Mouse (Mus musculus): ENCODE data around the gene Tcerg1l. TPM values are rescaled to one million over a fixed set of nuclear protein-coding genes. Genes with fewer than 3 reads are reported as not detected.

Gene Tcerg1l
- polyA plus RNA-seq, 1 experiment from 2014 or later = 0.05 TPM

DNA sequence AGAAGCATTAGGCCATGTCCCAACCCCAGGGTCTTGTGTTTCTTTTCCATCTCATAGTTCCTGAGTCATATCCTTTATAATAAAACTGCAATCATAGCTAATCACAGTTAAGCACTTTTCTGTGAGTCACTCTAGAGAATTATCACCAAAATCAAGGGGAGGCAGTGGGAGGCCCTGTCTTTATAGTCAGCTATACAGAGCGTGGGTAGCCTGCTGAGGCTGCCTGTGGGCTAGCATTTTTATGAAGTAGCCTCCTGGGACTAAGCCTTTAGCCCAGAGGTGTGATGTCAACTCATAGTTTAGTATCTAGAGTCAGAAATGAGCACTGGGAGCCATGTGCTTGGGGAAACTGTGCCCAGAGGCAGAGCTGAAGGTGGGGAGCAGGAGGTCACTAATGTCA is 122.3 kb downstream of the Tcerg1l start:
- H3K9me3 ChIP-seq (replicated peaks) = no peaks in the 10 kb centered on the region
- H3K27me3 ChIP-seq = no peaks in the 10 kb centered on the region
- no peaks in the 10 kb centered on the region for H3K36me3 ChIP-seq
- H3K27ac ChIP-seq = no peak overlapping the region
- no peak overlapping the region for H3K4me2 ChIP-seq
- 47% methylated on average over 1 of the region's 1 CpGs for WGBS (ENCODE audit: insufficient replicate concordance)
- no peak for DNase-seq
- no peaks in the 10 kb centered on the region for H3K4me1 ChIP-seq (replicated peaks)
- H3K9ac ChIP-seq = no peak overlapping the region
- no peak overlapping the region for H3K4me3 ChIP-seq (replicated peaks)
- ATAC-seq (ENCODE audit: low read depth) = no peak

- no peaks in the 10 kb centered on the region for H3K9me3 ChIP-seq (replicated peaks)
- no peak overlapping the region for H3K4me2 ChIP-seq
- H3K27me3 ChIP-seq = no peaks in the 10 kb centered on the region
- H3K4me1 ChIP-seq (replicated peaks) = no peaks in the 10 kb centered on the region
- WGBS (ENCODE audit: insufficient replicate concordance) = 82% methylated on average over 7 of the region's 7 CpGs
- no peaks in the 10 kb centered on the region for H3K36me3 ChIP-seq
- no peak overlapping the region for H3K27ac ChIP-seq
- no peak overlapping the region for H3K9ac ChIP-seq
- H3K4me3 ChIP-seq (replicated peaks) = no peak overlapping the region
- ATAC-seq (ENCODE audit: low read depth) (no peak), DNase-seq (no peak)
Measured at GRCm38 (mm10) chr7:138271328-138271727, 126.2 kb downstream of the Tcerg1l start.

DNA sequence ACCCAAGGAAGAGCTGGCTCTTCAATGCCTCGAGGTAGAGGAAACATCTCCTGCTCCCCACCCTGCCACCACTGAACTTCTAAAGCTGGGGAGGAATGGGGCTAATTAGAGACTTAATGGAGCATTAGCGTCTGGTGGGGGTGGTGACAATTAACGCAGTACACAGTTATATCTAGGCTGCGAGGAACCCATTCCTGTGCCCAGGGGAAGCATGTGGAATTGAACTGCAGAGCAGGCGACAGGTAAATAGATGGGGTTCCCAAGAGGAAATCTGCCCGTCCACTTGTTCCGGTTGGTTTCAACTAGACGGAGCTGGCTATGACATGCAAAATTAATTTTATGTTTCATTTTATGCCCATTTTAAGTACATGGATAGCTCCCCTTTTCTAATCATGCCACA is 128.1 kb downstream of the Tcerg1l start:
- Histone ChIP-seq H3K27ac (no peak overlapping the region), H3K27me3 (no peaks in the 10 kb centered on the region), H3K4me2 (no peak overlapping the region), H3K4me3 (replicated peaks) (no peak overlapping the region), H3K9me3 (replicated peaks) (no peaks in the 10 kb centered on the region), H3K4me1 (replicated peaks) (no peaks in the 10 kb centered on the region), H3K9ac (no peak overlapping the region), H3K36me3 (no peaks in the 10 kb centered on the region)
- DNase-seq = no peak
- ATAC-seq (ENCODE audit: low read depth) = no peak
- WGBS (ENCODE audit: insufficient replicate concordance) = 74% methylated on average over 8 of the region's 8 CpGs

GRCm38 (mm10) chr7:138267976-138268646 is 129.4 kb downstream of the Tcerg1l start:
- WGBS (ENCODE audit: insufficient replicate concordance) = 65% methylated on average over 5 of the region's 5 CpGs
- no peak overlapping the region for H3K4me3 ChIP-seq (replicated peaks)
- no peak overlapping the region for H3K4me2 ChIP-seq
- H3K9me3 ChIP-seq (replicated peaks) = no peaks in the 10 kb centered on the region
- H3K4me1 ChIP-seq (replicated peaks) = no peaks in the 10 kb centered on the region
- H3K36me3 ChIP-seq = no peaks in the 10 kb centered on the region
- no peaks in the 10 kb centered on the region for H3K27me3 ChIP-seq
- no peak overlapping the region for H3K27ac ChIP-seq
- H3K9ac ChIP-seq = no peak overlapping the region
- DNase-seq (no peak), ATAC-seq (ENCODE audit: low read depth) (no peak)

DNA sequence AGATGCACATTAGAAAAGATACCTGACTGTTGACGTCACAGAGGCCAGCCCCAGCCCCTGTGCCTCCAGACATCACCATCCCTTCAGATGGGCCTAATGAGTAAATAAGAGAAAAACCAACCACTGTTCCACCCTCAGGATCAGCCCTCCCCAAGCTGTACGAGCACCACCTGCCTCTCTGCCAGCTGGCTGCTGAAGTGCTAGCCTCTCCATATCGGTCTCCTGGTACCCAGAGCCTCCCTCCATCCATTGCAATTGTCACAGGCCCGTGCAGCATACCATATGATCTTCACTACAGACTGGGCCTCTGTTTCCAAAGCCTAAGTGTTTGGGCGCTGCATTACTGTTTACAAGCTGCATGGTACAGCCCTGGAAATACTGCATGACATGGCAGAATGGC is 148.9 kb downstream of the Tcerg1l start:
- H3K9ac ChIP-seq = no peak overlapping the region
- H3K36me3 ChIP-seq = no peaks in the 10 kb centered on the region
- WGBS (ENCODE audit: insufficient replicate concordance) = 47% methylated on average over 5 of the region's 5 CpGs
- H3K4me1 ChIP-seq (replicated peaks) = no peaks in the 10 kb centered on the region
- no peak for ATAC-seq (ENCODE audit: low read depth)
- no peak overlapping the region for H3K4me3 ChIP-seq (replicated peaks)
- no peaks in the 10 kb centered on the region for H3K27me3 ChIP-seq
- no peak for DNase-seq
- H3K9me3 ChIP-seq (replicated peaks) = no peaks in the 10 kb centered on the region
- no peak overlapping the region for H3K27ac ChIP-seq
- H3K4me2 ChIP-seq = no peak overlapping the region

- no peak for ATAC-seq (ENCODE audit: low read depth)
- Histone ChIP-seq H3K27me3 (no peaks in the 10 kb centered on the region), H3K4me3 (replicated peaks) (no peak overlapping the region), H3K4me2 (no peak overlapping the region), H3K4me1 (replicated peaks) (no peaks in the 10 kb centered on the region), H3K36me3 (no peaks in the 10 kb centered on the region), H3K9ac (no peak overlapping the region), H3K27ac (no peak overlapping the region), H3K9me3 (replicated peaks) (no peaks in the 10 kb centered on the region)
- no peak for DNase-seq
- 55% methylated on average over 3 of the region's 3 CpGs for WGBS (ENCODE audit: insufficient replicate concordance)
Measured at GRCm38 (mm10) chr7:138248176-138248575, 149.4 kb downstream of the Tcerg1l start.

DNA sequence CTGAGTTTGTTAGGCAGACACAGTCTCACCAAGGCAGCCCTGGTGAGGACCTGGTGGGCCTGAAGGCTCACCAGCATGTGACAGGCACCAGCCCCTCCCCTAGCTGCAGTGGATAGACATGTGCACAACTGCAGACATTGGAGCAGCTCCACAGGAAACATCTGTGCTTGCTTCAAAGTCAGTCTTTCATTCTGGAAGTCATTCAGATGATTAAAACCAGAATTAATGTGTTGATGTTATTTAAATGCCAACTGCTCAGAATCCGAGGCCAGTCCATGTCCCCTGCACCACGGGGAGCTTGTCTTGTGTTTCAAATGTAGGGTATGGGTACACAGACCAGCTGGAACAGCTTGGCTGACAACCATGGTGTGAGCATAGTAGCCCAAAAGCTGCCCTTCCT is 150.8 kb downstream of the Tcerg1l start:
- DNase-seq = no peak
- H3K27ac ChIP-seq = no peak overlapping the region
- WGBS (ENCODE audit: insufficient replicate concordance) = 25% methylated on average over 2 of the region's 2 CpGs
- H3K36me3 ChIP-seq = no peaks in the 10 kb centered on the region
- H3K27me3 ChIP-seq = no peaks in the 10 kb centered on the region
- no peaks in the 10 kb centered on the region for H3K4me1 ChIP-seq (replicated peaks)
- H3K4me2 ChIP-seq = no peak overlapping the region
- no peak for ATAC-seq (ENCODE audit: low read depth)
- no peak overlapping the region for H3K9ac ChIP-seq
- no peaks in the 10 kb centered on the region for H3K9me3 ChIP-seq (replicated peaks)
- H3K4me3 ChIP-seq (replicated peaks) = no peak overlapping the region

DNA sequence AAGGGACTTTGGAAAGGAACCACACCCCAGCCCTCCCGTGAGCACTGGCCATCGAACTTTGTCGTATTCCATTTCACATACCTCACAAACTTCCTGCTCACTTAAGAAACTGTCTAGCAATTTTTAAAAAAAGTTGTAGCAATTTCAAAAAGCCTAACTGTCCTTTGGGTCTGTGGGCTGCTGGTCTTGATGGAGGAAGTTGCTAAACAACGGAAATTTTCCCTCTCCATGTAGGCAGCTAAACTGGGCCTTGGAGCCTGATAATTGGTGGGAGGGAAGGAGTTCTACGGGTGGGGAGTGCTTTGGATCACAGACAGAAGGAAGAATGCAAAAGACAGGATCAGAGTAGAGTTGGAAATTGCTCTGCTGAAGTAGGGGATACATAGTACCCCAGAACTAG is 155.3 kb downstream of the Tcerg1l start:
- Histone ChIP-seq H3K4me2 (no peak overlapping the region), H3K9ac (no peak overlapping the region), H3K9me3 (replicated peaks) (no peaks in the 10 kb centered on the region), H3K27me3 (no peaks in the 10 kb centered on the region), H3K4me3 (replicated peaks) (no peak overlapping the region), H3K36me3 (no peaks in the 10 kb centered on the region), H3K4me1 (replicated peaks) (no peaks in the 10 kb centered on the region), H3K27ac (no peak overlapping the region)
- 51% methylated on average over 5 of the region's 5 CpGs for whole genome bisulfite sequencing (ENCODE audit: insufficient replicate concordance)
- no peak for ATAC-seq (ENCODE audit: low read depth)
- DNase-seq = no peak

DNA sequence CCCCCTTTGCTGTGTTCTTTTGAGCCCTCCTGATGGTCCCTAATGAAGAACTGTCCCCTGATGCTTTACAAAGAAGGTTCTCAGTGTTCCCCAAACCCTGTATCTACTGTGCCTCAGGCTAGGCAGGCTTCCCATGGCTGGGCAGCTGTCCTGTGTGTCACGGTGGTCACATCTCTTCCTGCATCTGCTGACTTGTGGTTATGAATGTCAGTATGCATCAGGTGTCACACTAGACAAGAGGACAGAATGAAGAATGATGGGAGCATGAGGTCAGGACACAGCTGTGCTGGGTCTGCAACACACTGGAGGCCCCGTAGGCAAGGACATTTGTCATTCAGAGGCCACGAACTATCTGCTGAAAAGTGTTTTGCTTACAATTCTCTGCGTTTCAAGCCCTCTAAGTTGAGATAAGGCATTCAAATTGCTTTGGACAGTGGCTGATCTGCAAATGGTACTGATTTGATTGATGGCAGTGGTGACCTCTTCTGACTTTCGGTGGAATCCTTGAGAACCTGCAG is 159.8 kb downstream of the Tcerg1l start:
- H3K27me3 ChIP-seq = no peaks in the 10 kb centered on the region
- H3K4me3 ChIP-seq (replicated peaks) = no peak overlapping the region
- ATAC-seq (ENCODE audit: low read depth) (no peak), DNase-seq (no peak)
- H3K4me2 ChIP-seq = no peak overlapping the region
- no peaks in the 10 kb centered on the region for H3K9me3 ChIP-seq (replicated peaks)
- H3K9ac ChIP-seq = no peak overlapping the region
- H3K36me3 ChIP-seq = no peaks in the 10 kb centered on the region
- 20% methylated on average over 5 of the region's 5 CpGs for WGBS (ENCODE audit: insufficient replicate concordance)
- no peak overlapping the region for H3K27ac ChIP-seq
- no peaks in the 10 kb centered on the region for H3K4me1 ChIP-seq (replicated peaks)

GRCm38 (mm10) chr7:138224252-138224651 is 173.3 kb downstream of the Tcerg1l start:
- ATAC-seq (ENCODE audit: low read depth) (no peak), DNase-seq (no peak)
- Histone ChIP-seq H3K36me3 (no peaks in the 10 kb centered on the region), H3K27me3 (no peaks in the 10 kb centered on the region), H3K9me3 (replicated peaks) (no peaks in the 10 kb centered on the region), H3K9ac (no peak overlapping the region), H3K4me3 (replicated peaks) (no peak overlapping the region), H3K27ac (no peak overlapping the region), H3K4me1 (replicated peaks) (no peaks in the 10 kb centered on the region), H3K4me2 (no peak overlapping the region)
- WGBS (ENCODE audit: insufficient replicate concordance) = 39% methylated on average over 3 of the region's 3 CpGs

- DNase-seq (no peak), ATAC-seq (ENCODE audit: low read depth) (no peak)
- Histone ChIP-seq H3K4me2 (no peak overlapping the region), H3K9me3 (replicated peaks) (no peaks in the 10 kb centered on the region), H3K4me3 (replicated peaks) (no peak overlapping the region), H3K27ac (no peak overlapping the region), H3K4me1 (replicated peaks) (no peaks in the 10 kb centered on the region), H3K9ac (no peak overlapping the region), H3K27me3 (no peaks in the 10 kb centered on the region), H3K36me3 (no peaks in the 10 kb centered on the region)
- 50% methylated on average over 4 of the region's 4 CpGs for WGBS (ENCODE audit: insufficient replicate concordance)
Measured at GRCm38 (mm10) chr7:138222951-138223350, 174.6 kb downstream of the Tcerg1l start.

DNA sequence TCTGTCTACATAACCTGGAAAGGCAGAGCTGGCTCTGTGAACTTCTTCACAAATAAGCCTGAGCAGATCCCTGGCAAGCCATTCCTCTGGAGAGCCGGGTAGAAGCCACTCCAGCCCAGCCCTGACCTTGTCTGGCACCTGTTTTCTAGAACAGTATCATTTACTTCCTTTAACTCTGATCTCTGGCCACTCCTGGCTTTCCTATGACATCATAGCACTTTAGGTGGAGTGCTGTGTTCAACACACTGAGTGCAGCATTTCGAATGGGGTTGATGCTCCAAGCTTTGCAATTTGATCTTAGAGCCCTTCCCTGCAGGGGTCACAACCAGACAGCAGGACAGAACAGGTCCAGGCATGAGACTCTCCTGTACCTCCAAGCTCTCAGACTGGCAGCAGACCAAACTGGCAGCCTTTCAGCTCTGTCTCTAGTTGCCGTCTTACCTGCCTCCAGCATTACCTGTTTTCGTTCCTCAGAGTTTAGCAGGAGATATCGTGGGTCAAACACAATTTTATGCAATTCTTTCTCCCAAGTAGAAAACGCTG is 179.9 kb downstream of the Tcerg1l start:
- WGBS (ENCODE audit: insufficient replicate concordance) = 54% methylated on average over 6 of the region's 6 CpGs
- no peaks in the 10 kb centered on the region for H3K4me1 ChIP-seq (replicated peaks)
- H3K9ac ChIP-seq = no peak overlapping the region
- H3K9me3 ChIP-seq (replicated peaks) = no peaks in the 10 kb centered on the region
- no peak overlapping the region; the same call in 1 of the 2 replicates for H3K27ac ChIP-seq
- ATAC-seq (ENCODE audit: low read depth) = no peak
- H3K27me3 ChIP-seq = no peaks in the 10 kb centered on the region
- no peak overlapping the region for H3K4me2 ChIP-seq
- no peak for DNase-seq
- no peaks in the 10 kb centered on the region for H3K36me3 ChIP-seq
- H3K4me3 ChIP-seq (replicated peaks) = no peak overlapping the region
